Mouse (Mus musculus): ENCODE results near the gene Psma6.

The Psma6 gene

DNA sequence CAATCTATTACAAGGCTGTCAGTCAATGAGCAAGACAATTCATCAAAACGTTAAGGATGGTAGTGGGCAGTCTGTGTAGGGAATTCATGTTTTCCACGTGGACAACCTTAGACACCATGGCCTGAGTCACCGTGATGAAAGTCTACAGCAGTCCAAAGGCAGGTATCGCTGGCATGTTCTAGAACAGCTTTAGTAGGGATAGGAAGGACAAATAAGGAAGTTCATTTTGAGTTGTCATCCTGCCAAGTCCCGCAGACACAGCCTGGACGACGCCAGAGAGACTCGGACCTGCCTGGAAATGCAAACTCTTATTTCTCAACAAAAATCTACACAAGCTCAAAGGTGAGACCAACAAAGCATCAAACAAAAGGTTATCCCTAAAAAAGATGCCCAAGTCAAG lies 75.7 kb downstream of the Psma6 start:
- DNase-seq (ENCODE audit: low read depth, low spot score) = no peak
- Histone ChIP-seq H3K27me3 (ENCODE audit: control insufficient read depth, insufficient read depth, low read length, poor library complexity, severe bottlenecking) (no peaks in the 10 kb centered on the region), H3K36me3 (ENCODE audit: control insufficient read depth, insufficient read depth, low read length, poor library complexity, severe bottlenecking) (no peaks in the 10 kb centered on the region)

DNA sequence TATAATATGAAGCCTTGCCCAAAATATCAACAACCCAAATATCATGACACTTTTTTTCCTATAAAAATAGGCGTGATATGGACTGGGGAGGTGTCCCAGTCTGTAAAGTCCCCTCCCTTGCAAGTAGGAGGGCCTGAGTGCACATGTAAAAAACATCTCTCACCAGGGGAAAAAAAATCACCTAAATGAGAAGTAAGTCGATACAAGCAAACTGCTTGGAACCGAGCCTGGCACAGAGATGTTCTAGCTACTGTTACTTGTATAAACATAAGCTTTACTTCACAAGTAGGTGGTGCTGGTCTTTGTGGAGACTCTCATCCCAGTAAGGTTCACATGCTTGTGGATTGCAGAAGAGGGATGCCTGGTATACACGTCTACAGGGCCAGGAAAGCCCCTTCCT lies 76.9 kb downstream of the Psma6 start:
- no peaks in the 10 kb centered on the region for H3K27me3 ChIP-seq (ENCODE audit: control insufficient read depth, insufficient read depth, low read length, poor library complexity, severe bottlenecking)
- DNase-seq (ENCODE audit: low read depth, low spot score) = no peak
- no peaks in the 10 kb centered on the region for H3K36me3 ChIP-seq (ENCODE audit: control insufficient read depth, insufficient read depth, low read length, poor library complexity, severe bottlenecking)

DNA sequence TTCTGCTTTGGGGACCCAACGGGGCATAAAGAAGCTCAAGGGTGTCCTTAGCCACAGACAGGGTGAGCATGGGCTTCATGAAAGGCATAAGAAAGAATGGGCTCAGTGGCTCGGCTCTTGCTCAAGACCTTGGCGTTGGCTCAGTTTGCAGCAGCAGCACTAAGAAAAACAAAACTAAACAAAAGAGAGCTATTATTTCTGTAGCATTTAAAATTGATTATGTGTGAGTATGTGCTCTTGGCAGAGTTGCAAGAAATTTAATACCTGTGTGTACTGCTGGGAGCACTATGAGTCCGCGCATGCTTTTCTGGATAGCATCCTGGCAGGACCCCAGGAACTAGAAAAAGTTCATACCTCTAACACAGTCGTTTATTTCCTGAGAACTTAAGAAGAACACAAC lies 77.7 kb downstream of the Psma6 start:
- no peak for DNase-seq (ENCODE audit: low read depth, low spot score)
- no peaks in the 10 kb centered on the region for H3K36me3 ChIP-seq (ENCODE audit: control insufficient read depth, insufficient read depth, low read length, poor library complexity, severe bottlenecking)
- H3K27me3 ChIP-seq (ENCODE audit: control insufficient read depth, insufficient read depth, low read length, poor library complexity, severe bottlenecking) = no peaks in the 10 kb centered on the region

DNA sequence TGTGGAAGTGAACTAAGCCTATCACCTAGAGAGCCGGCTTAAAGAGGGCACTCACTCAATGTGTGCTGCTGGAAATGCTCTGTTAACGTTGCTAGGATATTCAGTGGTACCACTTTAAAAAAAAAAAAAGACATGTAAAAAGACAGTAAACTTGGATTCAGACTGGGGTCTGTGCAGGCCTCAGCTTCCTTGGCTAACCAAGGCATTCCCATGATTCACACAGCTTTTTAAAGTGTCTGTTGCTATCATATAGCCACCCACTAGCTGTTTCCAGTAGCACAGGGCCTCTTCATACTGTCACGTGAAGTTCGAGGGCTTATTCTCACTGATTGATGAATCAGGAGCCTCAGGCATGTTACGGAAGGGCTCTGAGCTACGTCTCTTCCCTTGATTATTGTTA lies 78.4 kb downstream of the Psma6 start:
- DNase-seq (ENCODE audit: low read depth, low spot score) = no peak
- no peaks in the 10 kb centered on the region for H3K27me3 ChIP-seq (ENCODE audit: control insufficient read depth, insufficient read depth, low read length, poor library complexity, severe bottlenecking)
- H3K36me3 ChIP-seq (ENCODE audit: control insufficient read depth, insufficient read depth, low read length, poor library complexity, severe bottlenecking) = no peaks in the 10 kb centered on the region

DNA sequence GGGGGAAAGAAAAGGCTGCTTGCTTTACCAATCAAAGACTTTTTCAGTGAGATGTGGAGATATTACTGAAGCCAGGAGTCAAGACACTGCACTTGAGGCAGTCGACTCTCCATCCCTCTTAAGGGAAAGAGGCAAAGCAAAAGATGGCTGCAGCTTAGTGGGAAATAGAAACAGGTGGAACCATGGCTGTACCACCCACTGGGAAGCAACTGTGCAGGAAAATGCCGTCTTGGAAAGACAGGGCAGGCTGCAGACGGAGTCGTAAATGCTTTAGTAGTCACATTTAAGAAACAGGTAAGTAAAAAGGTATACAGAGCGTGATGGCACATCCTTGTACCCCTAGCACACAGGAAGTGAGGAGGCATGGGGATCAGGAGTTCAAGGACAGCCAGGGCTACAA lies 79.1 kb downstream of the Psma6 start:
- no peaks in the 10 kb centered on the region for H3K27me3 ChIP-seq (ENCODE audit: control insufficient read depth, insufficient read depth, low read length, poor library complexity, severe bottlenecking)
- H3K36me3 ChIP-seq (ENCODE audit: control insufficient read depth, insufficient read depth, low read length, poor library complexity, severe bottlenecking) = no peaks in the 10 kb centered on the region
- no peak for DNase-seq (ENCODE audit: low read depth, low spot score)

DNA sequence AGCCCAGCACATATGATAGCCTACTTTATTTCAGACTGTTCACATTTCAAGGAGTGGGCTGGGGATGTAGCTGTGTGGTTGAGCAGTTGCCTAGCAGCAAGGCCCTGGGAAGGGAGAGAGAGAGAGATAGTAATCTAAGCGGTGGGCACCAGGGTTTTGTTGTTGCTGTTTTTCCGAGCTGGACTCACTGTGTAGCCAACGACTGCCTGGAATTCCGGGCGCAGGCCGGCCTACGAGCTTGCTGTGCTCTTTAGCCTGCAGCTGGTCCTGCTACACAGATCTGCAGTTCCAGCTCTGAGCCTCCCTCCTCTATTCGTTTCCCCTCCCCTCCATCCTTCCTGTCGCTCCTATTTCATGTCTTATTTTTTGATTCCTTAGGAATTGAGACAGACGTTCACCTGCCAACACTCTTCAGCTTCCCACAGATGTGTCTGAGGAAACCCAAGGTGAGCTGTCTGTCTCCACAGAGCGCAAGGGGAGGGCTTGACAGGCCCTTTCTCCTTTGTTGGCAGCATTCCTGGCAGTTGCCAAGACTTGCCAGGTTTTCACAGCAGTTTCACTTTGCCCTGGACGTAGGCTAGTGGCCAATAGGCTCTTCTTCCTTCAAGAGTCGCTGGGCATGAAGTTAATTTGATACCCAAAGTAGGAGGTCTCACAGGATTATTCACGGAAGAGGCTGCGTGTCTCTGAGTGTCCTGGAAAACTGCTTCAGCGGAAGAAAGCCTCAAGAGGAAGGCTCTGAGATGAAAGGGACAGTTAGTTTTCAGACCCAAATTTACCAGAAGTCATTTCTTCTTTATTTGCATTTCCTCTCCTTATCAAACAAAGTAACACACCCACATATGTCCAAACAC lies 80.2 kb downstream of the Psma6 start:
- DNase-seq (ENCODE audit: low read depth, low spot score) = no peak
- Histone ChIP-seq H3K27me3 (ENCODE audit: control insufficient read depth, insufficient read depth, low read length, poor library complexity, severe bottlenecking) (no peaks in the 10 kb centered on the region), H3K36me3 (ENCODE audit: control insufficient read depth, insufficient read depth, low read length, poor library complexity, severe bottlenecking) (no peaks in the 10 kb centered on the region)

DNA sequence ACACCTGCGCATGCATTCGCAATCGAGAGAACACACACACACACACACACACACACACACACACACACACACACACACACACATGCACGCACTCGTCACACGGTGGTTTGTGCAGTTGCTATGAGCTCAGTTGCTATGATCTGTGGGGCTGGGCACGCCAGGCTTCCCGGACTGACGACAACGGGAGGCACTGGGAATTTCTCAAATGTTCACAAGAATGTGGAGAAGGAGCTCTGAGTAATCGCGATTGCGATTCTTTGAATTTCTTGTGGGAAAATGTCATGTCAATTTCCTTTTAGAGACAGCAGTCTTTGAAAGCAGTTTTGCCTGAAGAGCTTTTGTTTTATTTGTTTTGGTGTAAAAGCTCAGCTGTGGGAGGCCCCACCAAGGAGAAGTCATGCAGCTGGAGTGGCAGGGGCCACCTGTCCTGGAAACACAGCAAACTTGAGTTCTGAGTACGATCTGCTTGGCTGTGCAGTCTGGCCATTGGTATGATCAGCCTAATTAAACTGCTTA lies 80.9 kb downstream of the Psma6 start:
- no peaks in the 10 kb centered on the region for H3K36me3 ChIP-seq (ENCODE audit: control insufficient read depth, insufficient read depth, low read length, poor library complexity, severe bottlenecking)
- DNase-seq (ENCODE audit: low read depth, low spot score) = peak; percentile 62
- H3K27me3 ChIP-seq (ENCODE audit: control insufficient read depth, insufficient read depth, low read length, poor library complexity, severe bottlenecking) = no peaks in the 10 kb centered on the region

DNA sequence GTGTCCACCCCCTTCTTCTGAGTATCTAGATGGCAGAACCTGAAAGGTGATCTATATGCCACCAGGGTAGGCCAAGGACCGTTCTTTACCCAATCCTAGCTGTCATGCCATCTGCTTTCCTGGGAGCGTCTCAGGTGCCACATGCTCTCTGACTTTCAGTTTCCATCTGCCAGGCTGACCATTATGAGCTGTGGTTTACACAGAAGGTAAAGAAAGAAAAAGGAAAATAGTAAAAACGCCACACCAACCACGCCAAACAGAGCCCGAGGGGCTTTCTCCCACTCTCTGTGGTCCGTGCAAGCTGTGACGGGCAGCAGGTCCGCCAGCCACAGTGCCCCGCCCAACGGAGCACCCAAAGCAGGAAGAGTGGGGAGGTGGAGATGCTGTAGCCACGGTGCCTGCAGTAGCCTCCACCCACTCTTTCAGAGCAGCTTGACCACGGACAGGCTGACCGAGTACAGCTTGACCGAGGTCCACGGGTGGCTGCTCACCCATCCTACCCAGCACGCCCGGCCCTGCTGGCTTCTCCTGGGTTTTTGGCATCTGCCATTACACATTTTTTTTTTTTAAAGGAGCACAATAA lies 81.5 kb downstream of the Psma6 start:
- DNase-seq (ENCODE audit: low read depth, low spot score) = peak; percentile 54
- H3K36me3 ChIP-seq (ENCODE audit: control insufficient read depth, insufficient read depth, low read length, poor library complexity, severe bottlenecking) = no peaks in the 10 kb centered on the region
- H3K27me3 ChIP-seq (ENCODE audit: control insufficient read depth, insufficient read depth, low read length, poor library complexity, severe bottlenecking) = no peaks in the 10 kb centered on the region

DNA sequence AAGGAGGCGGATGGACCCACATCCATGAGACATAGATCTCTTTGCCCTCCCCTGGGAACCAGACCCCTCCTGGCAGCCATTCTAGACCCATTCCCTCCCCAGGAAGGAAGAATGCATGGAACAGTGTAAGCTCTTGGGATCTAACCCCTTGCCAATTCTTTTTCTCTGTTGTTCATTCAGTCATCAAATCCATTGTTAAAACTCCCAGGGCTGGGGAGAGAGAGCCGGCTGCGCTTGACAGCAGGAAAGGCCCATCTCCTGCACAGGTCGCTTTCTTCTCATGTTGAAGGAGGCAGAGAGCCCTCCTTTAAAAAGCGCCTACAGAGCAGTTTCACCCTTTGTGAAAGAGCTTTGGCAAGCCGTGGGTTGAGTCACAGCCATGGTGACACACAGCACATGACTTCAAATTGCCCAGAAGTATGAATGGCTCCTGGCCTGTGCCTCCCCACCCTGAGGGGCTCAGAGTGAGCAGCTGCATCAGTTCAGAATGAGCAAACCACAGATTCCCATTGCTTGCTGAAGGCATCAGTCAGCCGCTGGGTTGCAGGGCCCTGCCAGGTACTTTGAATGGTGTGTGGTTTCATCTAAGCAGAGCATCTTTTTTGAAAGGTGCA lies 82.2 kb downstream of the Psma6 start:
- Histone ChIP-seq H3K27me3 (ENCODE audit: control insufficient read depth, insufficient read depth, low read length, poor library complexity, severe bottlenecking) (no peaks in the 10 kb centered on the region), H3K36me3 (ENCODE audit: control insufficient read depth, insufficient read depth, low read length, poor library complexity, severe bottlenecking) (no peaks in the 10 kb centered on the region)
- DNase-seq (ENCODE audit: low read depth, low spot score) = no peak

DNA sequence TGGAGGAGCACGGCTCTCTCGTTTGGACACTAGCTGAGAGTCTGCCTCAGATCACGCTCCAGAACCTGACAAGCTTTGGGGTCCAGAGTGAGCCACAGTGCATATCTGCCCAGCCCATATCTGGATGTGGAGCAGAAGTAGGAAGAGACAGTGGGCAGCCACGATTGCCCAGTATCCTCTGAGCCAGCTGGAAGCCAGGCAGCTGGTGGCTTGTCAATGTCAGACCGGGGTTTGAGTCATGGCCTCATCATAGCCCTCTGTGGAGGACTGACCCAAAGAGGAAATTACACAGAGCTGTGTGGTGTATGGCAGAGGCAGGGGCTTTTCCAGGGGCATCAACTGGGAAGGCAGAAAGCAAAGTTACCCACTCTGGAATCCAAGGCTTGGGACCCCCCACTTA lies 82.8 kb downstream of the Psma6 start:
- DNase-seq (ENCODE audit: low read depth, low spot score) = no peak
- Histone ChIP-seq H3K27me3 (ENCODE audit: control insufficient read depth, insufficient read depth, low read length, poor library complexity, severe bottlenecking) (no peaks in the 10 kb centered on the region), H3K36me3 (ENCODE audit: control insufficient read depth, insufficient read depth, low read length, poor library complexity, severe bottlenecking) (no peaks in the 10 kb centered on the region)

DNA sequence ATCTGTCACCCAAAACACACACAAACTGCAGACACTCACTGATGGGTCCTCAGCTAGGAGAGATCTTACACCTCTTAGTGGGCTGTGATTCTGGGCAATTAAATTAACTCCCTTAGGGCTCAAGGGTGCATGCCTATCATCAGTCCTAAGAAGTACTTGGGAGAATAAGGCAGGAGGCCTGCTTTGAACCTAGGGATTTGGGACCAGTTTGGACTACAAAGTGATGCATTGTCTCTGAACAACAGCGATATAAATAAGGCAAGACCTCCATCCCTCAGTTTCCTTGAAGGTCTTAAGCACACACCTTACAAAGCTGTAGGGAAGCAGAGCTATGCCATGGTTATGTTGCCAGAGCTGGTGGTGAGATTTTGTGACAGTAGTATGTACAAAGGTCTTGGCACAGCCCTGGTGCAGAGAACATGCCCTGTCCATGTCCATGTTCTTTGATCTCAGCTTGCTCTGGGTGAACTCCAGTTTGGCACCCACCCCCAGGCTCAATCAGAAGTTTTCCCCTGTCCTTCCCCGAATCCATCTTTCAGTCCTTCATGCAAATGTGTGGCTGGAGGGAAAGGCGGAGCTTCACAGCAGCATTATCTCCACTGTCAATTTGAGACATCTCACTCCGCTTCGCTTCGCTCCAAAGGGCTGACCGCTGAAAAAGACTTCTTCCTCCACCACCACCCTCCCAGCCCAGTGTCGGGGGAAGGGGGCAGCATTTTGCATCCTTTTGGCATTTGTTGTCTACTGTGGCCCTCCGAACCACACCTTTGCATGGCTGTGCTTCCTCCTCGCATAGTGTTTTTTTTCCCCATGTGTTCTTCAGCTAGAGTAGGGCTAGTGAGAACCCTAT lies 83.5 kb downstream of the Psma6 start:
- no peak for DNase-seq (ENCODE audit: low read depth, low spot score)
- Histone ChIP-seq H3K27me3 (ENCODE audit: control insufficient read depth, insufficient read depth, low read length, poor library complexity, severe bottlenecking) (no peaks in the 10 kb centered on the region), H3K36me3 (ENCODE audit: control insufficient read depth, insufficient read depth, low read length, poor library complexity, severe bottlenecking) (no peaks in the 10 kb centered on the region)
